Comparison of ENCODE assay signal across 9 mouse cellular contexts in the genomic region with DNA sequence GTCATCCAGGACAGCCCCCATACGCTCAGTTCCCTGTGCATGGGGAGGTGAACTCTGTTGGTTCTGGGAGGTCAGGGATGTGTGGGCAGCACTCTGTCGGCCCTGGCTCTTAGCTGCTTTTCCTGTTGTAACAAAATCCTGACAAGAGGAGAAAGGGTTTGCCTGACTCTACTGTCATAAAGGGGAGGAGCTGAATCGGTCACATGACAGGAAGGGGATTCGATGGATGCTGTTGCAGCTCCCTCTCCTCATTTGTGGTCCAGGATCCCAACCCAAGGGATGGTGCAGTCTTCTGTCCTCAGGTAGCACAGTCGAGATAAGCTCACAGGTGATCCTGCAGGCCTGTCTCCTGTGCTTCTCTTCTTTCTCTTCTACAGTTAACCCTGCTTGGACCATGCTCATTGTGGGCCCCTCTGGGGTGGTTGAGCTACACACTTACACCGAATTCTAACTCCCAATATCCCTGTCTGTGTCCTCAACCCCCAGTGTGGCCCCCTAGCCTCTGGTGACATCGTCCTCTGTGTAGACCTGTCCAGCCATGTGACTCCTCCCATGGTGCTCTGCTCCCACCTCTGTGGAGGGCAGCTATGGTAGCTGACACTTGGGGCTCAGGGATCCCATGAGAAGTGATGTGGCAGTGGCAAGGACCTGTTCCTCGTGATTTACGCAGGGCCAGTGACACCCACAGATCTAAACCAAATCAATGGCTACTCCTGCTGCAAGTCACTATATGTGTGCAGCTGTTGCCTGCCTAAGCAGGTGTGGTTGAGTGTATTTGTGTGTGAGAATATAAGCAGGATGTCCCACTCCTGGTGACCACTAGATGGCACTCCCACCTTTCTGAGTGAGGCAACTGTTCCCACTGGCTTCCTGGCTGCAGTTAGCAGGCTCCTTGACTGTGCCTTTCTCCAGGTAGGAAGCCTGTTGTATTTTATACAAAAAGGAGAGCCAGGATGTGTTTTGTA. TPM values are rescaled to one million over a fixed set of nuclear protein-coding genes. Genes with fewer than 3 reads are reported as not detected.
DNase-seq lines count a peak whose midpoint lies in the region; ATAC-seq and TF ChIP-seq lines count a peak whose summit lies in the region.
"Had no signal": no experiment of that assay in that cellular context is flagged by ENCODE, and none has a peak within 500 bp of the region (broad histone marks: within the 10 kb centered on the region; RNA-seq: fewer than 3 reads in every experiment).

No protein-coding gene starts in this region.

- H3K27me3 ChIP-seq in CH12.LX (replicated peaks) = no peaks in the 10 kb centered on the region
- no peaks in the 10 kb centered on the region for H3K27me3 ChIP-seq in heart, postnatal 0 days (ENCODE audit: control insufficient read depth, insufficient read depth, low read length)
- no peaks in the 10 kb centered on the region for H3K27me3 ChIP-seq in liver, embryonic 12.5 days (replicated peaks)

- in situ Hi-C loops in CH12.LX (cut with MboI; ENCODE audit: low pct_ligation_motif_present, low pct_unique_long_range_greater_than_20kb, low sequenced_read_pairs) = loop anchor here (5.0 kb wide), 1 partner anchor 195 kb away; the partner anchor contains the start of gene Gm20219

- TF ChIP-seq RAD21 in CH12.LX (IDR thresholded peaks at IDR 0.05; ENCODE audit: low read depth, low read length) = peak; percentile 98

- ATAC-seq in heart, postnatal 0 days (ENCODE audit: insufficient read depth, low read depth) = peak; percentile 74
- ATAC-seq in liver, embryonic 12.5 days = peak; percentile 23; the same call in 1 of the 2 replicates

- dilution Hi-C loops in CH12.LX (cut with MboI; ENCODE audit: extremely low pct_ligation_motif_present, extremely low pct_unique_long_range_greater_than_20kb, low sequenced_read_pairs) = no loop called here

- peaks cover 21 to 83% of the 10 kb centered on the region in 2 experiments for H3K36me3 ChIP-seq in CH12.LX (replicated peaks in 1 of 2; ENCODE audit: control insufficient read depth in 1 of 2, insufficient read depth in 1 of 2, low read length in 1 of 2)
- peaks cover 69% of the 10 kb centered on the region for H3K36me3 ChIP-seq in heart, postnatal 0 days (replicated peaks; ENCODE audit: control insufficient read depth, insufficient read depth, low read length)
- H3K36me3 ChIP-seq in liver, embryonic 12.5 days = peaks cover 78% of the 10 kb centered on the region

- TF ChIP-seq EP300 in CH12.LX (IDR thresholded peaks at IDR 0.05; ENCODE audit: low read length) = no peak
- no peak for TF ChIP-seq EP300 in heart, postnatal 0 days (IDR thresholded peaks at IDR 0.05; ENCODE audit: low read depth)

- WGBS in heart, postnatal 0 days = 59% methylated on average over 9 of the region's 9 CpGs
- 48% methylated on average over 9 of the region's 9 CpGs for WGBS in liver, embryonic 12.5 days (ENCODE audit: insufficient replicate concordance)

- no peak overlapping the region for H3K27ac ChIP-seq in CH12.LX (ENCODE audit: insufficient read depth, low read depth)
- no peak overlapping the region for H3K27ac ChIP-seq in bone marrow macrophage, adult 2 months (ENCODE audit: insufficient read depth, low read depth, low read length)
- H3K27ac ChIP-seq in embryonic fibroblast, embryonic 13.5 days (ENCODE audit: insufficient read depth, low read length) = no peak overlapping the region
- no peak overlapping the region for H3K27ac ChIP-seq in heart, postnatal 0 days (ENCODE audit: low read depth)
- H3K27ac ChIP-seq in liver, embryonic 12.5 days = no peak overlapping the region

- H3K79me2 ChIP-seq in CH12.LX (replicated peaks; ENCODE audit: control insufficient read depth, extremely low read depth, insufficient read depth, poor library complexity, severe bottlenecking) = no peaks in the 10 kb centered on the region

- no peak for TF ChIP-seq POLR2A in CH12.LX (IDR thresholded peaks at IDR 0.05; ENCODE audit: low read depth, low read length)
- no peak for TF ChIP-seq POLR2A in bone marrow macrophage, adult 2 months (IDR thresholded peaks at IDR 0.05; ENCODE audit: borderline replicate concordance, low read depth, low read length)
- TF ChIP-seq POLR2A in embryonic fibroblast, embryonic 13.5 days (IDR thresholded peaks at IDR 0.05; ENCODE audit: low read depth, low read length) = no peak

- no peak overlapping the region for H3K4me2 ChIP-seq in CH12.LX (ENCODE audit: insufficient read depth, low read depth, poor library complexity, severe bottlenecking)
- H3K4me2 ChIP-seq in heart, postnatal 0 days (ENCODE audit: low read depth, low read length) = no peak overlapping the region
- no peak overlapping the region for H3K4me2 ChIP-seq in liver, embryonic 12.5 days

- DNase-seq in CH12.LX (ENCODE audit: extremely low read depth) = peak; percentile 76
- peak; percentile 76 for DNase-seq in heart, postnatal 0 days (ENCODE audit: low spot score)
- DNase-seq in kidney, postnatal 14 days = peak; percentile 78
- peak; percentile 43 to 65 for DNase-seq in natural killer cell, adult 2 months (ENCODE audit: low spot score in 2 of 2)
- DNase-seq in spleen, postnatal 4 days (ENCODE audit: low spot score in 2 of 2) = peak; percentile 54 to 80

- H3K9ac ChIP-seq in CH12.LX (ENCODE audit: insufficient read depth, low read depth) = no peak overlapping the region
- no peak overlapping the region for H3K9ac ChIP-seq in heart, postnatal 0 days (replicated peaks; ENCODE audit: low read depth, low read length)
- H3K9ac ChIP-seq in liver, embryonic 12.5 days = no peak overlapping the region

- peaks cover 4 to 32% of the 10 kb centered on the region in 2 experiments; a peak in 2 of 4 replicates for H3K4me1 ChIP-seq in CH12.LX (ENCODE audit: control insufficient read depth in 1 of 2, insufficient read depth in 2 of 2)
- peaks cover 8% of the 10 kb centered on the region for H3K4me1 ChIP-seq in bone marrow macrophage, adult 2 months (ENCODE audit: control insufficient read depth, insufficient read depth, low read length)
- no peaks in the 10 kb centered on the region for H3K4me1 ChIP-seq in embryonic fibroblast, embryonic 13.5 days (ENCODE audit: control insufficient read depth, insufficient read depth, low read length)
- H3K4me1 ChIP-seq in heart, postnatal 0 days (ENCODE audit: control insufficient read depth, insufficient read depth) = no peaks in the 10 kb centered on the region
- H3K4me1 ChIP-seq in liver, embryonic 12.5 days = no peaks in the 10 kb centered on the region

- no peak overlapping the region for H3K4me3 ChIP-seq in CH12.LX (replicated peaks in 1 of 3; ENCODE audit: low read depth in 2 of 3, low read length in 2 of 3, poor library complexity in 1 of 3)
- H3K4me3 ChIP-seq in bone marrow macrophage, adult 2 months (ENCODE audit: insufficient read depth, low read length) = no peak overlapping the region
- no peak overlapping the region for H3K4me3 ChIP-seq in embryonic fibroblast, embryonic 13.5 days (ENCODE audit: insufficient read depth, low read length)
- H3K4me3 ChIP-seq in heart, postnatal 0 days (ENCODE audit: low read depth, low read length) = no peak overlapping the region
- H3K4me3 ChIP-seq in liver, embryonic 12.5 days = no peak overlapping the region

- H3K9me3 ChIP-seq in CH12.LX (replicated peaks; ENCODE audit: low read length) = no peaks in the 10 kb centered on the region
- no peaks in the 10 kb centered on the region for H3K9me3 ChIP-seq in heart, postnatal 0 days (replicated peaks; ENCODE audit: control insufficient read depth, low read length)
- H3K9me3 ChIP-seq in liver, embryonic 12.5 days (replicated peaks) = no peaks in the 10 kb centered on the region

- TF ChIP-seq CTCF in CH12.LX (conservative IDR thresholded peaks at IDR 0.05 in 1 of 2, IDR thresholded peaks at IDR 0.05 in 1 of 2; ENCODE audit: low read depth in 2 of 2, low read length in 2 of 2) = peak; percentile 87 to 98
- TF ChIP-seq CTCF in bone marrow macrophage, adult 2 months (IDR thresholded peaks at IDR 0.05; ENCODE audit: low read depth, low read length) = peak; percentile 95
- TF ChIP-seq CTCF in embryonic fibroblast, embryonic 13.5 days (IDR thresholded peaks at IDR 0.05; ENCODE audit: borderline replicate concordance, insufficient read depth, low read length) = peak; percentile 97
- peak; percentile 96 for TF ChIP-seq CTCF in heart, postnatal 0 days (IDR thresholded peaks at IDR 0.05; ENCODE audit: low read depth)

TF ChIP-seq in CH12.LX, 34 proteins besides CTCF, POLR2A, EP300 and RAD21 (continues in another document):
- peak; percentile 84 for TF ChIP-seq ZC3H11A (IDR thresholded peaks at IDR 0.05; ENCODE audit: low read depth, low read length)
- peak; percentile 55; the same call in 1 of the 2 replicates for TF ChIP-seq NELFE (IDR thresholded peaks at IDR 0.05; ENCODE audit: low read depth, low read length)

RNA-seq across cellular contexts. Expression of gene Kdm4b, which starts 31.3 kb away (rescaled TPM):
- total RNA-seq in CH12.LX (2012; rRNA removed) (12.5 and 19.5 TPM in 2 replicates), CH12.LX (2014; rRNA removed) (9.8 and 12.3 TPM in 2 replicates)
- polyA plus RNA-seq in CH12.LX (2012; ENCODE audit: insufficient read length, low read depth) = 10.5 and 14.2 TPM in 2 replicates
- 13.2 and 17.3 TPM in 2 replicates for polyA plus RNA-seq in bone marrow macrophage, adult 2 months (2012; ENCODE audit: insufficient read depth, insufficient read length, missing spikeins)
- polyA plus RNA-seq in embryonic fibroblast, embryonic 13.5 days (2011; ENCODE audit: insufficient read length, low read depth, missing spikeins) = 21.8 and 30.8 TPM in 2 replicates
- 61.8 and 80.4 TPM in 2 replicates for total RNA-seq in heart, postnatal 0 days (2014; rRNA removed; ENCODE audit: low replicate concordance)
- polyA plus RNA-seq in heart, postnatal 0 days (2015; fragmentation: Nextera tagmentation; extraction: Ambion mirVana) = 16.1 and 17.7 TPM in 2 replicates
- polyA plus RNA-seq in liver, embryonic 12.5 days (2016; fragmentation: Nextera tagmentation; extraction: Ambion mirVana) = 13.6 and 13.9 TPM in 2 replicates

RNA-seq across cellular contexts. Expression of gene Uhrf1, which starts 54.1 kb away (rescaled TPM):
- total RNA-seq in CH12.LX (2012; rRNA removed) (220 and 249 TPM in 2 replicates), CH12.LX (2014; rRNA removed) (144 and 161 TPM in 2 replicates)
- 184 and 249 TPM in 2 replicates for polyA plus RNA-seq in CH12.LX (2012; ENCODE audit: insufficient read length, low read depth)
- 23.9 and 29.3 TPM in 2 replicates for polyA plus RNA-seq in bone marrow macrophage, adult 2 months (2012; ENCODE audit: insufficient read depth, insufficient read length, missing spikeins)
- polyA plus RNA-seq in embryonic fibroblast, embryonic 13.5 days (2011; ENCODE audit: insufficient read length, low read depth, missing spikeins) = 48.0 and 50.2 TPM in 2 replicates
- 26.8 and 33.8 TPM in 2 replicates for total RNA-seq in heart, postnatal 0 days (2014; rRNA removed; ENCODE audit: low replicate concordance)
- polyA plus RNA-seq in heart, postnatal 0 days (2015; fragmentation: Nextera tagmentation; extraction: Ambion mirVana) = 13.2 and 14.4 TPM in 2 replicates
- 153 and 154 TPM in 2 replicates for polyA plus RNA-seq in liver, embryonic 12.5 days (2016; fragmentation: Nextera tagmentation; extraction: Ambion mirVana)

RNA-seq across cellular contexts. Expression of gene Arrdc5, which starts 57.1 kb away (rescaled TPM):
- not detected in 2 replicates for total RNA-seq in CH12.LX (2012; rRNA removed)
- total RNA-seq in CH12.LX (2014; rRNA removed) = not detected in 2 replicates
- polyA plus RNA-seq in CH12.LX (2012; ENCODE audit: insufficient read length, low read depth) = 0.23 TPM in 1 of 2 replicates, not detected in the other
- not detected in 2 replicates for polyA plus RNA-seq in bone marrow macrophage, adult 2 months (2012; ENCODE audit: insufficient read depth, insufficient read length, missing spikeins)
- polyA plus RNA-seq in embryonic fibroblast, embryonic 13.5 days (2011; ENCODE audit: insufficient read length, low read depth, missing spikeins) = not detected in 2 replicates
- not detected in 2 replicates for total RNA-seq in heart, postnatal 0 days (2014; rRNA removed; ENCODE audit: low replicate concordance)
- not detected in 2 replicates for polyA plus RNA-seq in heart, postnatal 0 days (2015; fragmentation: Nextera tagmentation; extraction: Ambion mirVana)
- polyA plus RNA-seq in liver, embryonic 12.5 days (2016; fragmentation: Nextera tagmentation; extraction: Ambion mirVana) = not detected in 2 replicates
- polyA plus RNA-seq: heart, embryonic 14.5 days had no signal
